Mouse (Mus musculus) embryonic fibroblast, embryonic 13.5 days (primary cell): ENCODE data around the gene Esm1.

Experiments
- CTCF ChIP-seq: IDR thresholded peaks from 2 replicates; pipeline ENCODE4 v1.5.1; 2011; ENCODE audit warnings: mild to moderate bottlenecking, control low read depth, low read length, moderate library complexity, borderline replicate concordance; ENCODE audit not compliant: insufficient read depth
- POLR2A ChIP-seq: IDR thresholded peaks from 2 replicates; pipeline ENCODE4 v1.6.1; 2011; ENCODE audit warnings: low read depth, mild to moderate bottlenecking, control low read depth, low read length, moderate library complexity

DNA sequence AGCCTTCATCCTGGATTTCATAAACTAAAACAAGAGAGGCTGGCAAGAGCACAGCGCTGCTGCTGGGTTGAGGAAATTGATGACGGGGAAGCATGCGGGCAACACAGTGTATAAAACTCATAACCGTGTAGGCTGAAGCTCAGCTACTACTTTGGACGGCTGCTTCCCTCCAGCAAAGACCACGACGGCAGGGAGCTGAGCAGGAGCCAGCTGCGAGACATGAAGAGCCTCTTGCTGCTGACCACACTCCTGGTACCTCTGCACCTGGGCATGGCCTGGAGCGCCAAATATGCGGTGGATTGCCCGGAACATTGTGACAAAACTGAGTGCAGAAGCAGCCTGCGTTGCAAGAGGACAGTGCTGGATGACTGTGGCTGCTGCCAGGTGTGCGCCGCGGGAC, at the start of gene Esm1:
- no peak for TF ChIP-seq CTCF
- TF ChIP-seq POLR2A, result no peak
